Mouse (Mus musculus) heart, adult 2 months (tissue): ENCODE measurements at regions not wholly inside any gene's neighbourhood (a gene's known extent, or its start where the extent isn't known, plus 50 kb on each side); places are given as distances from the start of the nearest gene placed in this dataset.
"Not testable (repeated sequence)": the region's sequence is repeated elsewhere in the genome, so short reads cannot be mapped to it uniquely, and the experiment has no call there.

Source experiments
- DNase-seq, 2 experiments: peaks; one replicate each; pipeline ENCODE4 v3.0.0; 2021
- H3K27ac ChIP-seq: fragments of 200-600 bp; 2 replicates; pipeline ENCODE4 v1.8.1; 2022
- H3K27me3 ChIP-seq: fragments of 200-500 bp; 2 replicates; pipeline ENCODE4 v1.6.1; 2012; ENCODE audit warnings: mild to moderate bottlenecking, low read length, inconsistent platforms, mixed read lengths; ENCODE audit not compliant: control insufficient read depth, insufficient read depth
- H3K36me3 ChIP-seq: fragments of 200-500 bp; 2 replicates; pipeline ENCODE4 v1.6.1; 2012; ENCODE audit warnings: low read length, inconsistent platforms; ENCODE audit not compliant: control insufficient read depth, insufficient read depth
- H3K4me1 ChIP-seq: fragments of 200-500 bp; 2 replicates; pipeline ENCODE4 v1.6.1; 2011; ENCODE audit warnings: low read length; ENCODE audit not compliant: control insufficient read depth, insufficient read depth
- H3K4me3 ChIP-seq: fragments of 200-600 bp; 2 replicates; pipeline ENCODE4 v1.8.1; 2022
- H3K79me2 ChIP-seq: fragments of 200-500 bp; replicated peaks from 2 replicates; pipeline ENCODE4 v1.6.1; 2012; ENCODE audit warnings: mild to moderate bottlenecking, inconsistent platforms, low read length, moderate library complexity, mixed read lengths; ENCODE audit not compliant: control insufficient read depth, insufficient read depth
- H3K9ac ChIP-seq: fragments of 200-500 bp; 2 replicates; pipeline ENCODE4 v1.6.1; 2012; ENCODE audit warnings: low read depth, mild to moderate bottlenecking, control low read depth, inconsistent platforms, low read length, mixed read lengths
- CTCF ChIP-seq: fragments of 200-600 bp; IDR thresholded peaks from 2 replicates; pipeline ENCODE4 v1.8.1; 2022; ENCODE audit warnings: antibody characterized with exemption, mild to moderate bottlenecking, moderate library complexity
- EP300 ChIP-seq: fragments of 200-500 bp; IDR thresholded peaks from 2 replicates; pipeline ENCODE4 v1.6.1; 2011; ENCODE audit warnings: low read depth, low read length, control low read depth; ENCODE audit not compliant: insufficient read depth
- POLR2A ChIP-seq: fragments of 200-500 bp; IDR thresholded peaks from 2 replicates; pipeline ENCODE4 v1.6.1; 2011; ENCODE audit warnings: mild to moderate bottlenecking, low read depth, low read length, control low read depth; ENCODE audit not compliant: insufficient read depth
- WGBS: fragments of 180-500 bp; shearing (Covaris S2); methylation state at CpG from one replicate; pipeline ENCODE4 v1.1.7; 2018; 5-methylcytosine and 5-hydroxymethylcytosine counted together
- intact Hi-C: fragments of 180-260 bp; cut with DNase I; formaldehyde crosslinking; loops from one replicate; pipeline ENCODE4 v1.15.1; 2025

DNA sequence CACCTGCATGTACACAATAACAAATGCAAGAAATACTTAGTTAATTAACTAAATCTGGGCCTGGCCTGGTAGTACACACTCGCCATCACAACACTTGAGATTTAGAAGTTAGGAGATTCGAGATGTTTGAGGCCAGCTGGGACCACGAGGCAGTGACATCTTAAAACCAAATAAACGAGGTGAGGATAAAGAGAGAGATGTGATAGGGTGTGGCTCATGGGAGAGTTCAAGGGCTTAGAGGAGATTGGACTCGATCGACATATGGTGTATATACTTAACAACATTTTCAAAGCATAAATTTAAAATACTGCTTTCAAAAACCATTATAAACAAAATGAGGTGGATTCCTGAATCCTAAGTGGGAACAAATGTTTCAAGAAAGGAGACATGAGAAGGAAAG lies 284.4 kb upstream of the Maf start:
- no peak for TF ChIP-seq CTCF
- no peak overlapping the region for H3K4me3 ChIP-seq
- H3K27ac ChIP-seq, result no peak overlapping the region
- intact Hi-C loops, result no loop called here
- H3K36me3 ChIP-seq, result no peaks in the 10 kb centered on the region
- H3K79me2 ChIP-seq, result no peaks in the 10 kb centered on the region
- no peaks in the 10 kb centered on the region for H3K27me3 ChIP-seq
- no peak for DNase-seq
- no peak overlapping the region for H3K9ac ChIP-seq
- no peaks in the 10 kb centered on the region for H3K4me1 ChIP-seq
- 79% methylated on average over 6 of the region's 6 CpGs for WGBS

DNA sequence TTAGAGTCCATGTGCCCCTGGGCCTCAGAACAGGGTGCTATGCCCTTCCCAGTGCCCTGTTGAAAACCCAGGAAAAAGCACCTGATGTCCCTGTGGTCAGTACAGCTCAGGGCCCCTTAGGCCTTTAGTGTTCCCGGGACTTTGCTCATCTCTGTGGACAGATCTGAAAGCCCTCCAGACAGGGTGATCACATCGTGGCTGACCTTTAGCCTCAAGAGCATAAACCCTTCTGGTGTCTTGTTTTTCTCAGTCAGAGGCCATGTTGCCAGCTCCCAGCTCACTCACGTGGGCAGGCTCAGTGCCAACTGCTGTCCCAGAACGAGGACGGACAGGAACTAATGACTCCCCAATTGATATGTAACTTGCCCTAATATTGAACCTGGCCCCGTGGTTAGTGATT lies 275.8 kb upstream of the Maf start:
- Histone ChIP-seq H3K27me3 (no peaks in the 10 kb centered on the region), H3K36me3 (no peaks in the 10 kb centered on the region), H3K4me3 (no peak overlapping the region), H3K4me1 (no peaks in the 10 kb centered on the region), H3K27ac (no peak overlapping the region), H3K9ac (no peak overlapping the region), H3K79me2 (no peaks in the 10 kb centered on the region)
- no peak for DNase-seq
- WGBS, result 55% methylated on average over 6 of the region's 6 CpGs
- no peak for TF ChIP-seq EP300
- TF ChIP-seq POLR2A, result no peak
- no peak for TF ChIP-seq CTCF
- intact Hi-C loops, result no loop called here

DNA sequence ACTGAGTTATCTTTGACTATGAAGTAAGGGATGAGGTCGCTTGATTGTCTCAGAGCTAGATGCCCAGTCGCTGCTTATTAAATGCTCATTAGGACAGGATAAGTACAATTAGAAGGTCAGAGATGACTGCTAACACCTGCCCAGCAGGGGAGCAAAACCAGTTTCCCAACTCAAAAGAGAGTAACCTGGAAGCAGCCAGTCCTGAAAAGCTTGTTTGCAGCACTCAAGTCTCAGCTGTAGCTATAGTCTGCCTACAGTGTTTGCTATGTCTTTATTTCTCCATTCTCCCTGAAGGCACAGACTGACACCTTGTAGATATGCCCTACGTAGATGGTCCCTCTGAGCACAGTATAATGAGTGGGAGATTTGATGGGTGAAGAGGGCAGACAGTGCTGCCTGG lies 274.7 kb upstream of the Maf start:
- Histone ChIP-seq H3K27ac (no peak overlapping the region), H3K9ac (no peak overlapping the region), H3K4me1 (no peaks in the 10 kb centered on the region), H3K4me3 (no peak overlapping the region), H3K79me2 (no peaks in the 10 kb centered on the region), H3K36me3 (no peaks in the 10 kb centered on the region), H3K27me3 (no peaks in the 10 kb centered on the region)
- no peak for TF ChIP-seq POLR2A
- TF ChIP-seq CTCF, result no peak
- no peak for TF ChIP-seq EP300
- intact Hi-C loops, result no loop called here
- WGBS, result 84% methylated on average over 3 of the region's 3 CpGs
- DNase-seq, result no peak

- intact Hi-C loops, result no loop called here
Observed at GRCm38 (mm10) chr8:115981426-115981825, 273.8 kb upstream of the Maf start.

DNA sequence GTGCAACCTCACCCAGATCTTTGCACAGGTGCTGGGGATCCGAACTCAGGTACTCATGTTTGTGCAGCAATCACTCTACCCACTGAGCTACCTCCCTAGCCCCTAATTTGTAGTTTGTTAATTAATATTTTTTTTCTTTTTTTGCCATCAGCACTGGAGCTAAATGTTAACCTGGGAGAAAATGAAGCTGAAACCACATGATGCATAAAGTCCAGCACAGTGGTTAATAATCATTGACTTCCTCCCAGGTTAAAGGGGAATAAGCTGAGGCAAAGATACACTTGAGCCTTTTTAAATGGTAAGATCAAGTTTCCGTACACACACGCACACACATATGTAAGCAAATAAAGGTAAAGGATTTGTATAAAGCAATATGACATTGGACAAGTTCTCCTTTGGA lies 273.0 kb upstream of the Maf start:
- intact Hi-C loops, result no loop called here

More at GRCm38 (mm10) chr8:115981426-115981825, 273.8 kb upstream of the Maf start:
- no peaks in the 10 kb centered on the region for H3K79me2 ChIP-seq
- TF ChIP-seq POLR2A (no peak), CTCF (no peak), EP300 (no peak)
- no peaks in the 10 kb centered on the region for H3K36me3 ChIP-seq
- H3K27ac ChIP-seq, result no peak overlapping the region
- H3K27me3 ChIP-seq, result no peaks in the 10 kb centered on the region
- H3K4me3 ChIP-seq, result no peak overlapping the region
- H3K4me1 ChIP-seq, result no peaks in the 10 kb centered on the region
- DNase-seq, result no peak
- 81% methylated on average over 7 of the region's 7 CpGs for WGBS
- no peak overlapping the region for H3K9ac ChIP-seq

GRCm38 (mm10) chr8:115977152-115977551 lies 269.6 kb upstream of the Maf start:
- no peak for DNase-seq
- Histone ChIP-seq H3K4me3 (no peak overlapping the region), H3K27ac (no peak overlapping the region), H3K36me3 (no peaks in the 10 kb centered on the region), H3K4me1 (no peaks in the 10 kb centered on the region), H3K79me2 (no peaks in the 10 kb centered on the region), H3K9ac (no peak overlapping the region), H3K27me3 (no peaks in the 10 kb centered on the region)
- WGBS, result 69% methylated on average over 4 of the region's 4 CpGs
- intact Hi-C loops, result no loop called here
- TF ChIP-seq POLR2A (no peak), CTCF (no peak), EP300 (no peak)

More for the DNA sequence above, 273.0 kb upstream of the Maf start:
- no peak for DNase-seq
- Histone ChIP-seq H3K27ac (no peak overlapping the region), H3K27me3 (no peaks in the 10 kb centered on the region), H3K9ac (no peak overlapping the region), H3K4me3 (no peak overlapping the region), H3K4me1 (no peaks in the 10 kb centered on the region), H3K36me3 (no peaks in the 10 kb centered on the region), H3K79me2 (no peaks in the 10 kb centered on the region)
- TF ChIP-seq CTCF, result no peak
- no peak for TF ChIP-seq EP300
- TF ChIP-seq POLR2A, result no peak
- WGBS, result 88% methylated on average over 3 of the region's 3 CpGs

GRCm38 (mm10) chr8:115974706-115975105 lies 267.1 kb upstream of the Maf start:
- Histone ChIP-seq H3K79me2 (no peaks in the 10 kb centered on the region), H3K27me3 (no peaks in the 10 kb centered on the region), H3K4me3 (no peak overlapping the region), H3K36me3 (no peaks in the 10 kb centered on the region), H3K27ac (no peak overlapping the region), H3K9ac (no peak overlapping the region), H3K4me1 (no peaks in the 10 kb centered on the region)
- WGBS, result 33% methylated on average over 2 of the region's 2 CpGs
- intact Hi-C loops, result no loop called here
- no peak for DNase-seq
- TF ChIP-seq CTCF, result no peak
- no peak for TF ChIP-seq POLR2A
- TF ChIP-seq EP300, result no peak

DNA sequence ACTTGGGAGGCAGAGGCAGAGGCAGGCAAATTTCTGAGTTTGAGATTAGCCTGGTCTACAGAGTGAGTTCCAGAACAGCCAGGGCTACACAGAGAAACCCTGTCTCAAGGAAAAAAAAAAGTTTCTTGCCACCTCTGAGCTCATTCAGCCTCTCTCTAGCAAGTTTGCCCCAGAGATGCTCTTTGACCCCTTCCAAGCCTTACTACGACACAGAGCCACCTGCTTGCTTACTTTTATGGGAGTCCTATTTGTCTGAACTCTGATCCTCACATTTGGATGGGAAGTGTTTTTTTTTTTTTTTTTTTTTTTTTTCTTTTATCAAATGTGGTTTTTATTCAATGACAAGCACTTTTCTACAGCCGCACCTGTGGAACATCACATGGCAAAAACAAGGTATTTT lies 263.8 kb upstream of the Maf start:
- H3K36me3 ChIP-seq, H3K79me2 ChIP-seq, DNase-seq, H3K27ac ChIP-seq, H3K4me1 ChIP-seq, H3K27me3 ChIP-seq, H3K4me3 ChIP-seq, intact Hi-C loops, H3K9ac ChIP-seq: not testable (repeated sequence)
- WGBS, result 89% methylated on average over 2 of the region's 2 CpGs
